Mouse (Mus musculus) neural tube, embryonic 14.5 days (tissue): Measurements from ENCODE around the gene Dennd2c. TPM values are rescaled to one million over a fixed set of nuclear protein-coding genes. Genes with fewer than 3 reads are reported as not detected.
"Not testable (repeated sequence)": the region's sequence is repeated elsewhere in the genome, so short reads cannot be mapped to it uniquely, and the experiment has no call there.

ENCODE experiments used
- ATAC-seq: fragments of 200-750 bp; cut with Nextera tagmentation; 2 replicates; pipeline ENCODE4 v1.8.0; 2017; ENCODE audit warnings: low read depth, mild to moderate bottlenecking, moderate TSS enrichment, moderate library complexity
- H3K27ac ChIP-seq: fragments of 300-500 bp; sonication (generic); 2 replicates; pipeline ENCODE4 v1.5.1; 2014; ENCODE audit warnings: low read depth, mild to moderate bottlenecking, control low read depth, low read length, moderate library complexity, mixed read lengths
- H3K27me3 ChIP-seq: fragments of 300-500 bp; sonication (generic); 2 replicates; pipeline ENCODE4 v1.6.1; 2014; ENCODE audit warnings: low read length; ENCODE audit not compliant: control insufficient read depth, insufficient read depth
- H3K36me3 ChIP-seq: fragments of 300-500 bp; sonication (generic); 2 replicates; pipeline ENCODE4 v1.6.1; 2014; ENCODE audit warnings: low read length, mixed read lengths; ENCODE audit not compliant: control insufficient read depth, insufficient read depth
- H3K4me1 ChIP-seq: fragments of 300-500 bp; sonication (generic); 2 replicates; pipeline ENCODE4 v1.6.1; 2014; ENCODE audit warnings: low read length; ENCODE audit not compliant: control insufficient read depth, insufficient read depth
- H3K4me2 ChIP-seq: fragments of 300-500 bp; sonication (generic); 2 replicates; pipeline ENCODE4 v1.6.1; 2014; ENCODE audit warnings: mild to moderate bottlenecking, low read depth, low read length, control low read depth
- H3K4me3 ChIP-seq: fragments of 300-500 bp; sonication (generic); 2 replicates; pipeline ENCODE4 v1.5.1; 2014; ENCODE audit warnings: low read depth, low read length, control low read depth, mixed read lengths
- H3K9ac ChIP-seq: fragments of 300-500 bp; sonication (generic); replicated peaks from 2 replicates; pipeline ENCODE4 v1.6.1; 2014; ENCODE audit warnings: low read depth, mild to moderate bottlenecking, control low read depth, low read length, mixed read lengths
- H3K9me3 ChIP-seq: fragments of 300-500 bp; sonication (generic); 2 replicates; pipeline ENCODE4 v1.6.1; 2016; ENCODE audit warnings: low read length; ENCODE audit not compliant: control insufficient read depth
- WGBS: fragments of 180-500 bp; shearing (Covaris S2); extraction: QIAGEN DNeasy Blood & Tissue Kit; methylation state at CpG from one replicate; pipeline ENCODE4 v1.1.7; 2014; 5-methylcytosine and 5-hydroxymethylcytosine counted together
- polyA plus RNA-seq: library from polyadenylated mRNA; unstranded; fragments of >200 nt; fragmentation: Nextera tagmentation; extraction: Ambion mirVana; gene quantifications from 2 replicates; pipeline ENCODE4 v1.2.1, GENCODE M21; 2014

Dennd2c gene
- polyA plus RNA-seq, 1 experiment from 2014 or later, result 1.7 TPM

DNA sequence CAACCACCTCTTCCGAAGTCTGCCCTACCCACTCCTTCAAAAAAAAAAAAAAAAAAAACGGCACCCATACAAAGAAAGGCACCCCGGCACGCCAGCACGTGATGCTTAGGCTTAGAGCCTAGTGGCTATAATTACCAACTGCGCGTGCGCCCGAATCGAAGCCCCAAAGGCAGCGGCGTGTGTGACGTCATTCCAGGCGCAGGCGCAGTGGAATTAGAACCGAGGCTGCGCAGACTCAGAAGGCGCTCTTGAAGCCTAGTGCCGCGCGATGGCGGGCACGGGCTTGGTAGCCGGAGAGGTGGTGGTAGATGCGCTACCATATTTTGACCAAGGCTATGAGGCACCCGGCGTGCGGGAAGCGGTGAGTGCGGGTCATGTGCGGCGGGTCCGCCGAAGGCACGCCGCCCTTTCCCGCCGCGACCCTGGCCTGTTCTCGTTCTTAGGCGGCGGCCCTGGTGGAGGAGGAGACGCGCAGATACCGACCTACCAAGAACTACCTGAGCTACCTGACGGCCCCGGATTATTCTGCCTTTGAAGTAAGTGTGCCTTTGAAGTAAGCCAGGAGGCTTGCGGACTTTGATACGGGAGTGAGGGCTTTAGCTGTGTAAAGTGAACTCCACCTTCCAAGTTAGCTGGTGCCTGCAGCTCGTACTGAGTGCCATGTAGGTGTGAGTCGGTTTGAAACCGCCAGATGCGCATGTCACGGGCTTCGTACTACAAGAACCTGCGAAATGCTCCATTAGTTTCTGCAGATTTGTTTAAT lies 69.3 kb downstream of the Dennd2c start, which contains the start of gene Bcas2:
TSS of gene Bcas2 (plus strand) at position 151 of the 763 bp plus-strand sequence.
- Histone ChIP-seq H3K27me3 (no peaks in the 10 kb centered on the region), H3K27ac (peak within 1 kb of the TSS; percentile 78), H3K9ac (peak within 1 kb of the TSS; percentile 86), H3K4me3 (peak within 1 kb of the TSS; percentile 86), H3K4me2 (peak within 1 kb of the TSS; percentile 88), H3K4me1 (peaks cover 7% of the 10 kb centered on the region), H3K9me3 (no peaks in the 10 kb centered on the region), H3K36me3 (peaks cover 22% of the 10 kb centered on the region)
- under 1% methylated on average over 56 of the region's 56 CpGs for WGBS
- peak; percentile 97 for ATAC-seq

- ATAC-seq, result no peak
- WGBS, result 63% methylated on average over 5 of the region's 5 CpGs
- no peak overlapping the region for H3K27ac ChIP-seq
- H3K9ac ChIP-seq, result peak overlapping the region; percentile 86
- peak overlapping the region; percentile 88 for H3K4me2 ChIP-seq
- H3K27me3 ChIP-seq, result no peaks in the 10 kb centered on the region
- H3K4me1 ChIP-seq, result peaks cover 7% of the 10 kb centered on the region
- peak overlapping the region; percentile 86 for H3K4me3 ChIP-seq
- H3K9me3 ChIP-seq, result no peaks in the 10 kb centered on the region
- peaks cover 28% of the 10 kb centered on the region for H3K36me3 ChIP-seq
Observed at GRCm38 (mm10) chr3:103172615-103173014, 70.2 kb downstream of the Dennd2c start.

GRCm38 (mm10) chr3:103176740-103177139 lies 74.3 kb downstream of the Dennd2c start:
- WGBS, result 94% methylated on average over 4 of the region's 4 CpGs
- no peak for ATAC-seq
- H3K36me3 ChIP-seq, result peaks cover 37% of the 10 kb centered on the region

GRCm38 (mm10) chr3:103179527-103179926 lies 77.1 kb downstream of the Dennd2c start:
- no peaks in the 10 kb centered on the region for H3K27me3 ChIP-seq
- H3K4me1 ChIP-seq, result no peaks in the 10 kb centered on the region
- H3K9ac ChIP-seq, result no peak overlapping the region
- H3K4me3 ChIP-seq, result no peak overlapping the region
- 93% methylated on average over 9 of the region's 9 CpGs for WGBS
- H3K9me3 ChIP-seq, result no peaks in the 10 kb centered on the region
- H3K4me2 ChIP-seq, result no peak overlapping the region
- H3K27ac ChIP-seq, result no peak overlapping the region
- ATAC-seq, result no peak
- H3K36me3 ChIP-seq, result peaks cover 32% of the 10 kb centered on the region

More at GRCm38 (mm10) chr3:103176740-103177139, 74.3 kb downstream of the Dennd2c start:
- peaks cover 7% of the 10 kb centered on the region for H3K4me1 ChIP-seq
- H3K27me3 ChIP-seq, result no peaks in the 10 kb centered on the region
- H3K27ac ChIP-seq, result no peak overlapping the region
- H3K9me3 ChIP-seq, result no peaks in the 10 kb centered on the region
- H3K4me3 ChIP-seq, result no peak overlapping the region
- no peak overlapping the region for H3K9ac ChIP-seq
- H3K4me2 ChIP-seq, result no peak overlapping the region

- Histone ChIP-seq H3K27me3 (no peaks in the 10 kb centered on the region), H3K9ac (no peak overlapping the region), H3K4me2 (no peak overlapping the region), H3K4me3 (no peak overlapping the region), H3K4me1 (no peaks in the 10 kb centered on the region), H3K36me3 (peaks cover 19% of the 10 kb centered on the region), H3K9me3 (no peaks in the 10 kb centered on the region), H3K27ac (no peak overlapping the region)
- no peak for ATAC-seq
- 56% methylated on average over 4 of the region's 4 CpGs for WGBS
Observed at GRCm38 (mm10) chr3:103181171-103181570, 78.8 kb downstream of the Dennd2c start.

DNA sequence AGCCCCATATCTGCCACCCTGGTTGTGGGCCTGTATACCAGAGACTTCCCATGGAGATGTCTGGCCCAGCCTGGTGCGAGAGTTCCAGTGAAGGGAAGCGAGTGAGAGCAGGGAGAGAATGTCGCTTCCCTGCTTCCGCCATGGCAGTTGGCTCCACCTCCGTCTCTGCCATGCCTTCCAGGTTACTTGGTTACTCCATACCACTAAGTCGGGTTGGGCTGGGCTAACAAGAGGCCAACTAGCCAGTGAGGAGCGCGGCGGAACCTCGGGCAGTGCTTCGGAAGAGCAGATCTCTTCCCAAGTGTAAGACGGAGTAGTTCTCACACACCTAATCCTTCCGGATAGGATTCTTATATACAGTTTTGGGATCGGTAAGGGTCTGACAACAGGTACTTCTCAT lies 80.4 kb downstream of the Dennd2c start:
- ATAC-seq, result no peak

DNA sequence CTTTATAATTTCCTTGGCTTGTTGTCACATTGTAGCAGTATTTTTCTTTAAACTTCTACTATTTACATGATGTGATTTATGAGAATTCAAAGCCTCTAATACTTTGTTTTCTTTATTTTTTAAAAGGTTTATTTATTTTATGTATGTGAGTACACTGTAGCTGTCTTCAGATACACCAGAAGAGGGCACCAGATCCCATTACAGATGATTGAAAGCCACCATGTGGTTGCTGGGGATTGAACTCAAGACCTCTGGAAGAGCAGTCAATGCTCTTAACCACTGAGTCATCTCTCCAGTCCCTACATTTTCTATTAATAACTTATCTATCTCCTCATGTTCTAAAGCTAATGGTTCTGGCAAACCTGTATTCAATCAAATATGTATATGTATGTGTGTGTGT lies 82.1 kb downstream of the Dennd2c start:
- not testable (repeated sequence) for H3K27me3 ChIP-seq, H3K4me1 ChIP-seq, H3K9me3 ChIP-seq, H3K4me2 ChIP-seq, H3K9ac ChIP-seq, H3K4me3 ChIP-seq, H3K27ac ChIP-seq, ATAC-seq, H3K36me3 ChIP-seq

More for the DNA sequence above, 80.4 kb downstream of the Dennd2c start:
- Histone ChIP-seq H3K9me3 (no peaks in the 10 kb centered on the region), H3K4me2 (no peak overlapping the region), H3K27ac (no peak overlapping the region), H3K4me1 (no peaks in the 10 kb centered on the region), H3K36me3 (peaks cover 6% of the 10 kb centered on the region; the same call in 1 of the 2 replicates), H3K9ac (no peak overlapping the region), H3K27me3 (no peaks in the 10 kb centered on the region), H3K4me3 (no peak overlapping the region)
- 84% methylated on average over 14 of the region's 14 CpGs for WGBS

- no peaks in the 10 kb centered on the region for H3K27me3 ChIP-seq
- no peaks in the 10 kb centered on the region for H3K36me3 ChIP-seq
- no peak overlapping the region for H3K4me3 ChIP-seq
- H3K4me2 ChIP-seq, result no peak overlapping the region
- no peak overlapping the region for H3K9ac ChIP-seq
- no peak for ATAC-seq
- no peaks in the 10 kb centered on the region for H3K9me3 ChIP-seq
- no peak overlapping the region for H3K27ac ChIP-seq
- no peaks in the 10 kb centered on the region for H3K4me1 ChIP-seq
- 57% methylated on average over 5 of the region's 5 CpGs for WGBS
Observed at GRCm38 (mm10) chr3:103188451-103188850, 86.0 kb downstream of the Dennd2c start.

DNA sequence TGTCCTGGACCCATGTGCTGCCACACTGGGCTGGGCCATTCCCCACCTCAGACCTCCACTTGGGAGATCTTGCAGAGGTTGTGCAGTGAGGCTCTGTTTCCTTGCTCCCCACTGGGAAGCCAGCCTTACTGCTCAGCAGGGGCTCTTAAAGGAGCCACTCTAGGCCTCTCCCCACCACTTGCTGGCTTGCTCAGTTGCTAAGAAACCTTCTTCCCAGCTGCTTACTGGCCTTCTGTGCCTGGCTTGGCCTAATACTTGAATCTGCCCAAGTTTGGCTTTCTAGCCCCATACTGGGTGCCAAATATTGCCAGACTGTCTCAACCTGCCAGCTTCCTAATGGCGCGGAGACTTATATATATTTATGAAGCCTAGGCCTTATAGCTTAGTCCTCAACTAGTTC lies 86.5 kb downstream of the Dennd2c start:
- no peaks in the 10 kb centered on the region for H3K27me3 ChIP-seq
- no peak overlapping the region for H3K27ac ChIP-seq
- ATAC-seq, result no peak
- H3K4me1 ChIP-seq, result no peaks in the 10 kb centered on the region
- H3K9me3 ChIP-seq, result no peaks in the 10 kb centered on the region
- no peak overlapping the region for H3K9ac ChIP-seq
- 94% methylated on average over 2 of the region's 2 CpGs for WGBS
- no peak overlapping the region for H3K4me2 ChIP-seq
- no peak overlapping the region for H3K4me3 ChIP-seq
- H3K36me3 ChIP-seq, result no peaks in the 10 kb centered on the region
